Mouse (Mus musculus) erythroblast, embryonic 14.5 days (primary cell): ENCODE data around the gene Lrmda.

Experiments used
- GATA1 ChIP-seq: IDR thresholded peaks from 2 replicates; pipeline ENCODE4 v1.6.1; 2012; ENCODE audit warnings: low read length, inconsistent platforms, mixed read lengths
- TAL1 ChIP-seq: IDR thresholded peaks from 3 replicates; pipeline ENCODE4 v1.6.1; 2012; ENCODE audit warnings: low read length, inconsistent platforms, mixed read lengths

DNA sequence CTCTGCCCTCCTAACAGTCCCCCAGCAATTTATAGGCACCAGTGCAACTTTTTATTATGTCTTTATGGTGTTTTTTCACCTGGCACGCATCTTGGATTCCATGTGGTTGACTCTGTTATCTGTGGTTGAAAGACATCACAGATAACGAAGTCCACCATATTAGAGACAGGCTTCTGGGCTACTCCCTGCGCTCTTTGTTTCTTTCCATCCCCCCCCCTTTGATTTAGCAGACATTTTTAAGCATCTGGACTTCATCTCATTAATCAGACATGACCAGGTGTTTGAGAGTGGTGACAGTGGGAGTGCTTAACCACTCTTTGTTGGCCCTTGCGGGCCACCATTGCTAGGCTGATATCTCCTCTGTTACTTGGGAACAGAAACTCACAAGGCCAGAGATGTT is 71.8 kb downstream of the Lrmda start:
- TF ChIP-seq TAL1 (no peak), GATA1 (no peak)
